Mouse (Mus musculus): Measurements from ENCODE around the gene Pde4b. TPM values are rescaled to one million over a fixed set of nuclear protein-coding genes. Genes with fewer than 3 reads are reported as not detected.

Pde4b gene
- total RNA-seq, 1 experiment, result 1.4 TPM

GRCm38 (mm10) chr4:102606825-102607224 lies 519.5 kb downstream of the Pde4b start:
- Histone ChIP-seq H3K36me3 (ENCODE audit: control insufficient read depth, insufficient read depth, low read length, poor library complexity, severe bottlenecking) (no peaks in the 10 kb centered on the region), H3K9me3 (ENCODE audit: control insufficient read depth, insufficient read depth, low read depth, low read length) (no peaks in the 10 kb centered on the region), H3K4me3 (ENCODE audit: insufficient read depth in 1 of 2, low read depth in 1 of 2, low read length in 2 of 2, poor library complexity in 1 of 2, severe bottlenecking in 1 of 2) (no peak overlapping the region), H3K27ac (ENCODE audit: insufficient read depth, low read depth, low read length, poor library complexity, severe bottlenecking) (no peak overlapping the region), H3K9ac (ENCODE audit: insufficient read depth, low read depth, low read length, poor library complexity, severe bottlenecking) (no peak overlapping the region), H3K4me1 (ENCODE audit: control insufficient read depth in 2 of 2, insufficient read depth in 2 of 2, low read length in 2 of 2, poor library complexity in 1 of 2) (no peaks in the 10 kb centered on the region)
- no peak for DNase-seq (ENCODE audit: low read depth, low spot score)
- in situ Hi-C loops (cut with MboI; ENCODE audit: low sequenced_read_pairs in 2 of 2, unreplicated experiment in 2 of 2), result no loop called here
- TF ChIP-seq ZC3H11A (IDR thresholded peaks at IDR 0.05; ENCODE audit: borderline replicate concordance, low read depth, low read length) (no peak), MAFK (IDR thresholded peaks at IDR 0.05; ENCODE audit: insufficient read depth, low read depth, low read length) (no peak), ZNF384 (IDR thresholded peaks at IDR 0.05; ENCODE audit: low read depth, low read length) (no peak), CHD2 (IDR thresholded peaks at IDR 0.05; ENCODE audit: low read depth, low read length) (no peak), HCFC1 (IDR thresholded peaks at IDR 0.05; ENCODE audit: borderline replicate concordance, insufficient read depth, low read length) (no peak)

- no peak overlapping the region for H3K27ac ChIP-seq (ENCODE audit: insufficient read depth, low read depth, low read length, poor library complexity, severe bottlenecking)
- no peak for TF ChIP-seq CHD2 (IDR thresholded peaks at IDR 0.05; ENCODE audit: low read depth, low read length)
- TF ChIP-seq ZC3H11A (IDR thresholded peaks at IDR 0.05; ENCODE audit: borderline replicate concordance, low read depth, low read length), result no peak
- no peak for TF ChIP-seq HCFC1 (IDR thresholded peaks at IDR 0.05; ENCODE audit: borderline replicate concordance, insufficient read depth, low read length)
- no peak for TF ChIP-seq ZNF384 (IDR thresholded peaks at IDR 0.05; ENCODE audit: low read depth, low read length)
- no peak for TF ChIP-seq MAFK (IDR thresholded peaks at IDR 0.05; ENCODE audit: insufficient read depth, low read depth, low read length)
- in situ Hi-C loops (cut with MboI; ENCODE audit: low sequenced_read_pairs in 2 of 2, unreplicated experiment in 2 of 2), result no loop called here
These were observed 520.5 kb downstream of the Pde4b start for GRCm38 (mm10) chr4:102607744-102608416.

DNA sequence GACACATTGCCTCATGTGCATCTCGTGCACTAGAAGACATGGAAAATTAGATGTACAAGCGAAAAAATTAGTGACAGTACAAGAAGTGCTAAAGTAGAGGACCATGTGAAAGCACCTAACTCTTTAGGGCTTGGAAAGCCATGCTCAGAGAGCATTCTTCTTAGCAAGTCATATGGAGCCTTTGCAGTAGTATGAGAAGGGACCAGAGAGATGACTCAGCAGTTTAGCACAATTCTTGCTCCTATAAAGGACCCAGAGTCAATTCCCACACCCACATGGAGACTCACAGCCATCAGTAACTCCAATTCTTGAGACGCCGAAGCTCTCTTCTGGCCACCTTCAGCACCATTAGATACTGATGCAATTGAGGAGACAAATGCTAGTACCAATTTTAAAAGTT lies 525.3 kb downstream of the Pde4b start:
- no peak for DNase-seq (ENCODE audit: low read depth, low spot score)
- Histone ChIP-seq H3K9me3 (ENCODE audit: control insufficient read depth, insufficient read depth, low read depth, low read length) (no peaks in the 10 kb centered on the region), H3K27ac (ENCODE audit: insufficient read depth, low read depth, low read length, poor library complexity, severe bottlenecking) (no peak overlapping the region), H3K4me1 (ENCODE audit: control insufficient read depth in 2 of 2, insufficient read depth in 2 of 2, low read length in 2 of 2, poor library complexity in 1 of 2) (no peaks in the 10 kb centered on the region), H3K9ac (ENCODE audit: insufficient read depth, low read depth, low read length, poor library complexity, severe bottlenecking) (no peak overlapping the region), H3K36me3 (ENCODE audit: control insufficient read depth, insufficient read depth, low read length, poor library complexity, severe bottlenecking) (no peaks in the 10 kb centered on the region), H3K4me3 (ENCODE audit: insufficient read depth in 1 of 2, low read depth in 1 of 2, low read length in 2 of 2, poor library complexity in 1 of 2, severe bottlenecking in 1 of 2) (no peak overlapping the region)
- in situ Hi-C loops (cut with MboI; ENCODE audit: low sequenced_read_pairs in 2 of 2, unreplicated experiment in 2 of 2), result no loop called here
- TF ChIP-seq ZNF384 (IDR thresholded peaks at IDR 0.05; ENCODE audit: low read depth, low read length) (no peak), MAFK (IDR thresholded peaks at IDR 0.05; ENCODE audit: insufficient read depth, low read depth, low read length) (peak; percentile 36; the same call in 1 of the 2 replicates)

More at GRCm38 (mm10) chr4:102607744-102608416, 520.5 kb downstream of the Pde4b start:
- Histone ChIP-seq H3K4me3 (ENCODE audit: insufficient read depth in 1 of 2, low read depth in 1 of 2, low read length in 2 of 2, poor library complexity in 1 of 2, severe bottlenecking in 1 of 2) (no peak overlapping the region), H3K9me3 (ENCODE audit: control insufficient read depth, insufficient read depth, low read depth, low read length) (no peaks in the 10 kb centered on the region), H3K9ac (ENCODE audit: insufficient read depth, low read depth, low read length, poor library complexity, severe bottlenecking) (no peak overlapping the region), H3K4me1 (ENCODE audit: control insufficient read depth in 2 of 2, insufficient read depth in 2 of 2, low read length in 2 of 2, poor library complexity in 1 of 2) (no peaks in the 10 kb centered on the region), H3K36me3 (ENCODE audit: control insufficient read depth, insufficient read depth, low read length, poor library complexity, severe bottlenecking) (no peaks in the 10 kb centered on the region)
- DNase-seq (ENCODE audit: low read depth, low spot score), result no peak

- no peak overlapping the region for H3K4me3 ChIP-seq (ENCODE audit: insufficient read depth in 1 of 2, low read depth in 1 of 2, low read length in 2 of 2, poor library complexity in 1 of 2, severe bottlenecking in 1 of 2)
- no peaks in the 10 kb centered on the region for H3K36me3 ChIP-seq (ENCODE audit: control insufficient read depth, insufficient read depth, low read length, poor library complexity, severe bottlenecking)
- H3K9me3 ChIP-seq (ENCODE audit: control insufficient read depth, insufficient read depth, low read depth, low read length), result no peaks in the 10 kb centered on the region
- H3K27ac ChIP-seq (ENCODE audit: insufficient read depth, low read depth, low read length, poor library complexity, severe bottlenecking), result no peak overlapping the region
- no peak for DNase-seq (ENCODE audit: low read depth, low spot score)
- in situ Hi-C loops (cut with MboI; ENCODE audit: low sequenced_read_pairs in 2 of 2, unreplicated experiment in 2 of 2), result no loop called here
- TF ChIP-seq MAFK (IDR thresholded peaks at IDR 0.05; ENCODE audit: insufficient read depth, low read depth, low read length) (no peak), ZC3H11A (IDR thresholded peaks at IDR 0.05; ENCODE audit: borderline replicate concordance, low read depth, low read length) (no peak), HCFC1 (IDR thresholded peaks at IDR 0.05; ENCODE audit: borderline replicate concordance, insufficient read depth, low read length) (no peak), ZNF384 (IDR thresholded peaks at IDR 0.05; ENCODE audit: low read depth, low read length) (no peak), CHD2 (IDR thresholded peaks at IDR 0.05; ENCODE audit: low read depth, low read length) (no peak)
- no peak overlapping the region for H3K9ac ChIP-seq (ENCODE audit: insufficient read depth, low read depth, low read length, poor library complexity, severe bottlenecking)
- H3K4me1 ChIP-seq (ENCODE audit: control insufficient read depth in 2 of 2, insufficient read depth in 2 of 2, low read length in 2 of 2, poor library complexity in 1 of 2), result no peaks in the 10 kb centered on the region
These were observed 530.4 kb downstream of the Pde4b start for GRCm38 (mm10) chr4:102617774-102618173.

GRCm38 (mm10) chr4:102618609-102619008 lies 531.3 kb downstream of the Pde4b start:
- in situ Hi-C loops (cut with MboI; ENCODE audit: low sequenced_read_pairs in 2 of 2, unreplicated experiment in 2 of 2), result no loop called here
- Histone ChIP-seq H3K27ac (ENCODE audit: insufficient read depth, low read depth, low read length, poor library complexity, severe bottlenecking) (no peak overlapping the region), H3K36me3 (ENCODE audit: control insufficient read depth, insufficient read depth, low read length, poor library complexity, severe bottlenecking) (no peaks in the 10 kb centered on the region), H3K9ac (ENCODE audit: insufficient read depth, low read depth, low read length, poor library complexity, severe bottlenecking) (no peak overlapping the region), H3K9me3 (ENCODE audit: control insufficient read depth, insufficient read depth, low read depth, low read length) (no peaks in the 10 kb centered on the region), H3K4me1 (ENCODE audit: control insufficient read depth in 2 of 2, insufficient read depth in 2 of 2, low read length in 2 of 2, poor library complexity in 1 of 2) (no peaks in the 10 kb centered on the region), H3K4me3 (ENCODE audit: insufficient read depth in 1 of 2, low read depth in 1 of 2, low read length in 2 of 2, poor library complexity in 1 of 2, severe bottlenecking in 1 of 2) (no peak overlapping the region)
- TF ChIP-seq ZC3H11A (IDR thresholded peaks at IDR 0.05; ENCODE audit: borderline replicate concordance, low read depth, low read length) (no peak), ZNF384 (IDR thresholded peaks at IDR 0.05; ENCODE audit: low read depth, low read length) (no peak), HCFC1 (IDR thresholded peaks at IDR 0.05; ENCODE audit: borderline replicate concordance, insufficient read depth, low read length) (no peak), MAFK (IDR thresholded peaks at IDR 0.05; ENCODE audit: insufficient read depth, low read depth, low read length) (no peak), CHD2 (IDR thresholded peaks at IDR 0.05; ENCODE audit: low read depth, low read length) (no peak)
- no peak for DNase-seq (ENCODE audit: low read depth, low spot score)
